In genomic region chr10:60245041-60245440, GRCm38 (mm10) we compare ENCODE assay signal across 8 mouse cellular contexts. TPM values are rescaled to one million over a fixed set of nuclear protein-coding genes. Genes with fewer than 3 reads are reported as not detected.
A peak's percentile ranks its signal among the peaks of the same experiment; 100 is the strongest.
DNase-seq lines count a peak whose midpoint lies in the region; ATAC-seq lines count a peak whose summit lies in the region.

No protein-coding gene starts in this region.

- H3K9ac ChIP-seq in hindbrain, embryonic 13.5 days: no peak overlapping the region

- no peak overlapping the region for H3K27ac ChIP-seq in hindbrain, embryonic 13.5 days

- H3K36me3 ChIP-seq in hindbrain, embryonic 13.5 days: no peaks in the 10 kb centered on the region

- H3K4me1 ChIP-seq in hindbrain, embryonic 13.5 days (replicated peaks): no peaks in the 10 kb centered on the region

- ATAC-seq in hindbrain, embryonic 13.5 days (ENCODE audit: low FRiP score): peak; percentile 41; the same call in 1 of the 2 replicates

- no peaks in the 10 kb centered on the region for H3K9me3 ChIP-seq in hindbrain, embryonic 13.5 days

- peak; percentile 70 for DNase-seq in MEL-GATA-1-ER (ENCODE audit: extremely low read depth, low read depth)
- peak; percentile 95 for DNase-seq in cerebellum, adult 8-10 months
- peak; percentile 87 to 99 for DNase-seq in frontal cortex, adult 2 months (ENCODE audit: extremely low spot score in 1 of 2, low spot score in 1 of 2)
- peak; percentile 94 to 95 for DNase-seq in layer of hippocampus, postnatal 14 days (ENCODE audit: low spot score in 2 of 2)
- peak; percentile 90 for DNase-seq in lung, postnatal 10 days
- peak; percentile 85 for DNase-seq in retina, adult 2 months (ENCODE audit: low read depth, low spot score)
- peak; percentile 83 to 91 for DNase-seq in thymus, postnatal 36 days

- no peaks in the 10 kb centered on the region for H3K27me3 ChIP-seq in hindbrain, embryonic 13.5 days

- H3K4me3 ChIP-seq in hindbrain, embryonic 13.5 days: no peak overlapping the region

- no peak overlapping the region for H3K4me2 ChIP-seq in hindbrain, embryonic 13.5 days

- 3% methylated on average over 8 of the region's 8 CpGs for WGBS in hindbrain, embryonic 13.5 days

RNA-seq across cellular contexts. Expression of gene Chst3, which starts 26.0 kb away (rescaled TPM):
- polyA plus RNA-seq in frontal cortex, adult 2 months (2012; rRNA removed): 1.8 TPM in 2 replicates
- polyA plus RNA-seq in hindbrain, embryonic 13.5 days (2015; fragmentation: Nextera tagmentation; extraction: Ambion mirVana): 1.8 and 2.0 TPM in 2 replicates
- total RNA-seq in layer of hippocampus, postnatal 14 days (2021): 1 to 10 TPM; 3.8 to 4.1 TPM

RNA-seq across cellular contexts. Expression of gene Psap, which starts 32.4 kb away (rescaled TPM):
- 1,752 and 1,773 TPM in 2 replicates for polyA plus RNA-seq in frontal cortex, adult 2 months (2012; rRNA removed)
- polyA plus RNA-seq in hindbrain, embryonic 13.5 days (2015; fragmentation: Nextera tagmentation; extraction: Ambion mirVana): 152 and 153 TPM in 2 replicates
- 1,000 to 10,000 TPM; 1,391 to 1,455 TPM for total RNA-seq in layer of hippocampus, postnatal 14 days (2021)

Comparison
In these comparisons a context has a peak if more than half of its experiments do, and no peak if none do; other contexts are left out.
1. RNA of gene Psap, which starts 32.4 kb away (polyA plus RNA-seq): 1,752 to 1,773 TPM in frontal cortex, adult 2 months; 152 to 153 TPM in hindbrain, embryonic 13.5 days; every median in the first group is over 10 times any median in the second.
2. Peak in every context shown above with its lines, with median percentiles within 50 percentile points of each other: DNase-seq.